Mouse (Mus musculus) liver, embryonic 11.5 days (tissue): ENCODE results near the gene Ms4a5. TPM values are rescaled to one million over a fixed set of nuclear protein-coding genes. Genes with fewer than 3 reads are reported as not detected.

Experiments
- ATAC-seq: fragments of 200-750 bp; cut with Nextera tagmentation; replicated peaks from 2 replicates; pipeline ENCODE4 v1.8.0; 2017; ENCODE audit warnings: moderate number of reproducible peaks, mild to moderate bottlenecking, moderate TSS enrichment, moderate library complexity; ENCODE audit not compliant: low FRiP score
- DNase-seq: peaks from one replicate; pipeline ENCODE4 v3.0.0-alpha.2; 2017; ENCODE audit warnings: low spot score
- H3K27ac ChIP-seq: fragments of 300-500 bp; sonication (generic); 2 replicates; pipeline ENCODE4 v1.5.1; 2014; ENCODE audit warnings: mild to moderate bottlenecking, low read depth, low read length, control low read depth
- H3K27me3 ChIP-seq: fragments of 300-500 bp; sonication (generic); replicated peaks from 2 replicates; pipeline ENCODE4 v1.6.1; 2014; ENCODE audit warnings: low read length, mixed read lengths; ENCODE audit not compliant: control insufficient read depth, insufficient read depth
- H3K36me3 ChIP-seq: fragments of 300-500 bp; sonication (generic); 2 replicates; pipeline ENCODE4 v1.6.1; 2014; ENCODE audit warnings: mild to moderate bottlenecking, low read length, moderate library complexity, mixed read lengths; ENCODE audit not compliant: control insufficient read depth, insufficient read depth
- H3K4me1 ChIP-seq: fragments of 300-500 bp; sonication (generic); replicated peaks from 2 replicates; pipeline ENCODE4 v1.6.1; 2014; ENCODE audit warnings: low read length, mixed read lengths; ENCODE audit not compliant: control insufficient read depth, insufficient read depth
- H3K4me2 ChIP-seq: fragments of 300-500 bp; sonication (generic); 2 replicates; pipeline ENCODE4 v1.6.1; 2014; ENCODE audit warnings: mild to moderate bottlenecking, control low read depth, moderate library complexity
- H3K4me3 ChIP-seq: fragments of 300-500 bp; sonication (generic); 2 replicates; pipeline ENCODE4 v1.5.1; 2014; ENCODE audit warnings: low read depth, low read length, control low read depth
- H3K9ac ChIP-seq: fragments of 300-500 bp; sonication (generic); 2 replicates; pipeline ENCODE4 v1.6.1; 2014; ENCODE audit warnings: low read depth, low read length, control low read depth
- H3K9me3 ChIP-seq: fragments of 300-500 bp; sonication (generic); 2 replicates; pipeline ENCODE4 v1.6.1; 2016; ENCODE audit warnings: low read length, inconsistent platforms, mixed read lengths; ENCODE audit not compliant: control insufficient read depth
- WGBS: fragments of 180-500 bp; shearing (Covaris S2); extraction: QIAGEN DNeasy Blood & Tissue Kit; methylation state at CpG from one replicate; pipeline ENCODE4 v1.1.7; 2014; 5-methylcytosine and 5-hydroxymethylcytosine counted together
- polyA plus RNA-seq: library from polyadenylated mRNA; unstranded; fragments of >200 nt; fragmentation: Nextera tagmentation; extraction: Ambion mirVana; gene quantifications from 2 replicates; pipeline ENCODE4 v1.2.1, GENCODE M21; 2014

Ms4a5 gene
- polyA plus RNA-seq, 1 experiment from 2014 or later = not detected

DNA sequence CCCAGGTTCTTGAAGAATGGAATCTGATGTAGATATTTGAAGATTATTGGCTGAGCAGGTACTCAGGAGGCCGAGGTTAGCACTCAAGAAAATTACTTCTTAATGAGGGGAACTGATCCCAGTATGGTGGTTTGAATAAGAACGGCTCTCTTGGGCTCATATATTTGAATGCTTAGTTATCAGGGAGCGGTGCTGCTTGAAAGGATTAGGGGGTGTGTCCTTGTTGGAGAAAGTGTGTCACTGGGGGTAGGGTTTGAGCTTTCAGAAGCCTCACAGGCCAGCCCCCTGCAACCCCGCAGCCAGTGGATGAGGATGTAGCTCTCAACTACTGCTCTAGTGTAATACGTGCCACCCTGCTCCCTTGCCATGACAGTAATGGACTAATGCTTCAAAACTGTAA, 41.1 kb downstream of the Ms4a5 start:
- Histone ChIP-seq H3K36me3 (no peaks in the 10 kb centered on the region), H3K27me3 (no peaks in the 10 kb centered on the region), H3K4me1 (no peaks in the 10 kb centered on the region), H3K9ac (no peak overlapping the region), H3K4me2 (no peak overlapping the region), H3K27ac (no peak overlapping the region), H3K4me3 (no peak overlapping the region), H3K9me3 (no peaks in the 10 kb centered on the region)
- ATAC-seq (no peak), DNase-seq (no peak)
- WGBS = 59% methylated on average over 5 of the region's 5 CpGs

DNA sequence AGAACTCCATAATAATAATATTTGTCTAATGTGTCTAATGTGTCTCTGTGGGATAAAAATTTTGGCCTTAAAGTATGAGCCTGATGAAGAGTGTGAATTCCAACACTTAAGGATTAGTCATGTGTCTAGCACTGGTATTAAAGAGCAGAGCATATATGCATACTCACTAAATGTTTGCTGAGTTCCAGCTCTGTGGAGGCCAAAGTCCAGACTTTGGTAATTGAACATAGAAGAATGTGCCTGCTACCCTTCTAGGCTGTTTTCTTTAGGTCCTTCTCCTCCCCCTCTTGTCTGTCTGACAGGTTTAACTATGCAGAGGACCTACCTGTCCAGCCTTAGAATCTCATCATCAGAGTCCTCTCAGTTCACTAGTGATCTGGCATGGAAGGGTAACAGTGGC, 47.9 kb downstream of the Ms4a5 start:
- Histone ChIP-seq H3K4me2 (no peak overlapping the region), H3K36me3 (no peaks in the 10 kb centered on the region), H3K9ac (no peak overlapping the region), H3K4me1 (no peaks in the 10 kb centered on the region), H3K4me3 (no peak overlapping the region), H3K9me3 (no peaks in the 10 kb centered on the region), H3K27me3 (no peaks in the 10 kb centered on the region), H3K27ac (no peak overlapping the region)
- DNase-seq (no peak), ATAC-seq (no peak)

DNA sequence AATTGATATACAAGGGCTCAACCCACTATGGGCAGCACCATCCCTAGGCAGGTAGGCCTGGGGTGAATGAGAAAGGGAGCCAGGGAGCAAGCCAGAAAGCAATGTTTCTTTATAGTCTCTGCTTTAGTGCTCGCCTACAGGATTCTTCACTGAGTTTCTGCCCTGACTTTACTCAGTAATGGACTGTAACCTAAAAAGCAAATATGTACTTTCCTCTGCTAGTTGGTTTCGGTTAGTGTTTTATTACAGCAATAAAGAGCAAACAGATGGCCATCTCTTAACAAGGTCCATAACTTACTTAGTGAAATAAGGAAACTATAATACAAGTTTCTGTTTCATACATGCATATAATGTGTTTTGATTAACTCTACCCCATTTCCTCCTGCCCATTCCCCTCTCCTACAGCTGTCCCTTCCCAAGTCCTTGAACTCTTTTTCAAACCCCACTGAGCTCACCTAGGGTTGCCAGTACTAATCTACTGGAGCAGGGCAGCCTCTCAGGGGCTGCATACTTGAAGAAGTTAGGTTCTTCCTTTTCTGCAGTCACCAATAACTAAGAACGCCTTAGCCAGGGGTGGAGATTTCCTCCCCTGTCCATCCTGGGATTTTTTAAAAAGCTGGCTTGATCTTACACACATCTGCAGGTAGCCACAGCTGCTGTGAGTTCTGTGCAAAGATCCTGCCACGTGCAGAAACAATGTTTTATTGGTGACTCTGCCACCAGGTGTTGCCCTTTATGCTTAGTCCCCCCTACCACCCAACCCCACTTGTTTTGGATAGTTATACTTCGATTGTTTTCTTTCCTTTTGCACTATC, 48.5 kb downstream of the Ms4a5 start:
- 56% methylated on average over 5 of the region's 5 CpGs for WGBS
- H3K4me3 ChIP-seq = no peak overlapping the region
- H3K27me3 ChIP-seq = no peaks in the 10 kb centered on the region
- no peak for ATAC-seq
- no peaks in the 10 kb centered on the region for H3K36me3 ChIP-seq
- H3K9me3 ChIP-seq = no peaks in the 10 kb centered on the region
- no peak overlapping the region for H3K4me2 ChIP-seq
- no peak overlapping the region for H3K9ac ChIP-seq
- no peak for DNase-seq
- no peak overlapping the region for H3K27ac ChIP-seq
- H3K4me1 ChIP-seq = no peaks in the 10 kb centered on the region

DNA sequence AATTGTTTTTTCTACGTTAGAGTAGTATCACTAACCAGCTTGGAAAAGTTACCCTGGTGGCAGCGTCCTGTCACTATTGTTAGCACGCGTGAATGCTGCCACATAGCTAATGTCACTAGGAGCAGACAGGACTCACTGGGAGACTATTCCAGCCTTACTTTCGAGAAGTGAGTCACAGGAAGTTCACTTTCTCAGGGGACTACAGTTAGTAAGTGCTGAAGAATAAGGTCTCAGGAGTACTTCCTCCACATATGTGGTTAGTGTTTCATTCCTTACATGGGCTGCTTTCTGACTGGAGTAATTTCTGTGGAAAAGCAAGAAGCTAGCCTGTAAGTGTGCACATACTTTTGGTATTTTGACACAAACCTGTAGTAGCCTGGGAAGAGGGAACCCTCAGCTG, 49.4 kb downstream of the Ms4a5 start:
- H3K27ac ChIP-seq = no peak overlapping the region
- no peak overlapping the region for H3K4me3 ChIP-seq
- no peak overlapping the region for H3K9ac ChIP-seq
- no peaks in the 10 kb centered on the region for H3K27me3 ChIP-seq
- DNase-seq (no peak), ATAC-seq (no peak)
- H3K36me3 ChIP-seq = no peaks in the 10 kb centered on the region
- no peaks in the 10 kb centered on the region for H3K4me1 ChIP-seq
- no peaks in the 10 kb centered on the region for H3K9me3 ChIP-seq
- WGBS = 67% methylated on average over 5 of the region's 5 CpGs
- no peak overlapping the region for H3K4me2 ChIP-seq

DNA sequence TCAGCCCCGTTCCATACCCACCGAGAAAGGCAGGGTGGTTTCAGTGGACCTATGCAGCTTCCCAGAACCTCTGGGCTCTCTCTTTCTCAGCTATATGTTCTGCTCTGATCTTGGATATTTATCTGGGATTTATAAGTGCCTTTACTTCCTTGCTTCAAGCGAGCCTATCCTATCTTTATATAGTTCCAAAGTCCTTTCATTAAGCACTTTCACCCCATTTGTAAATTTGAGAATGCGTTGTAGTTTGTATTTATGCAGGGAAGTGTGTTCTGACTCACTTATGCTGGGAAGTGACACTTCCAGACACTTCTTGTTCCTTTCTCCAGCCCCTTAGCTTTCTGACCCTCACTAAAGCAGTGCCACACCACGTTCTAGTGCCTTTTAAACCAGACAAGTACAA, 51.3 kb downstream of the Ms4a5 start, which contains the start of gene Ms4a12:
TSS of gene Ms4a12 (minus strand) at position 101 of the 400 bp plus-strand sequence.
- Histone ChIP-seq H3K9me3 (no peaks in the 10 kb centered on the region), H3K27ac (no peak within 1 kb of the TSS), H3K4me3 (no peak within 1 kb of the TSS), H3K9ac (no peak within 1 kb of the TSS), H3K4me1 (no peaks in the 10 kb centered on the region), H3K4me2 (no peak within 1 kb of the TSS), H3K27me3 (no peaks in the 10 kb centered on the region), H3K36me3 (no peaks in the 10 kb centered on the region)
- DNase-seq = no peak
- ATAC-seq = no peak
- 63% methylated on average over 5 of the region's 5 CpGs for WGBS

Other genes with a start within 250 kb of the Ms4a5 start
- not detected in 2 replicates for gene Ms4a8a, start 202.8 kb downstream of the Ms4a5 start, polyA plus RNA-seq
- not detected in 2 replicates for gene 1700017D01Rik, start 153.0 kb downstream of the Ms4a5 start, polyA plus RNA-seq
- not detected in 2 replicates for gene 1700025F22Rik, start 118.6 kb downstream of the Ms4a5 start, polyA plus RNA-seq
- not detected in 2 replicates for gene Ms4a13, start 87.1 kb downstream of the Ms4a5 start, polyA plus RNA-seq
- gene Ms4a12, start 51.4 kb downstream of the Ms4a5 start, polyA plus RNA-seq = not detected in 2 replicates
- 0.12 TPM in 1 of 2 replicates, not detected in the other for gene Ms4a1, start 17.6 kb downstream of the Ms4a5 start, polyA plus RNA-seq
- not detected in 2 replicates for gene Ms4a14, start 30.6 kb upstream of the Ms4a5 start, polyA plus RNA-seq
- 1.1 and 1.3 TPM in 2 replicates for gene Ms4a7, start 52.3 kb upstream of the Ms4a5 start, polyA plus RNA-seq
- 1.3 and 2.2 TPM in 2 replicates for gene Ms4a4a, start 91.7 kb upstream of the Ms4a5 start, polyA plus RNA-seq
- 0.56 TPM in 1 of 2 replicates, not detected in the other for gene Ms4a4c, start 120.9 kb upstream of the Ms4a5 start, polyA plus RNA-seq
- not detected in 2 replicates for gene Ms4a4b, start 159.7 kb upstream of the Ms4a5 start, polyA plus RNA-seq
- 2.6 and 3.2 TPM in 2 replicates for gene Ms4a6c, start 185.5 kb upstream of the Ms4a5 start, polyA plus RNA-seq
- gene Gm8369, start 202.1 kb upstream of the Ms4a5 start, polyA plus RNA-seq = not detected in 2 replicates
- 2.3 and 2.4 TPM in 2 replicates for gene Ms4a6b, start 232.6 kb upstream of the Ms4a5 start, polyA plus RNA-seq